Mouse (Mus musculus) limb, embryonic 12.5 days (tissue): Measurements from ENCODE around the gene Rpl26. TPM values are rescaled to one million over a fixed set of nuclear protein-coding genes. Genes with fewer than 3 reads are reported as not detected.

Source experiments
- ATAC-seq: fragments of 200-750 bp; cut with Nextera tagmentation; 2 replicates; pipeline ENCODE4 v1.8.0; 2017; ENCODE audit warnings: low read depth, moderate TSS enrichment; ENCODE audit not compliant: insufficient number of reproducible peaks, insufficient read depth, low FRiP score, low TSS enrichment
- H3K27ac ChIP-seq: fragments of 300-500 bp; sonication (generic); 2 replicates; pipeline ENCODE4 v1.5.1; 2016; ENCODE audit warnings: mild to moderate bottlenecking, moderate library complexity
- H3K27me3 ChIP-seq: fragments of 300-500 bp; sonication (generic); 2 replicates; pipeline ENCODE4 v1.6.1; 2016; ENCODE audit warnings: mild to moderate bottlenecking, moderate library complexity
- H3K36me3 ChIP-seq: fragments of 300-500 bp; sonication (generic); 2 replicates; pipeline ENCODE4 v1.6.1; 2016; ENCODE audit warnings: mild to moderate bottlenecking, moderate library complexity
- H3K4me1 ChIP-seq: fragments of 300-500 bp; sonication (generic); replicated peaks from 2 replicates; pipeline ENCODE4 v1.6.1; 2016
- H3K4me2 ChIP-seq: fragments of 300-500 bp; sonication (generic); 2 replicates; pipeline ENCODE4 v1.6.1; 2016; ENCODE audit warnings: mild to moderate bottlenecking, moderate library complexity
- H3K4me3 ChIP-seq: fragments of 300-500 bp; sonication (generic); replicated peaks from 2 replicates; pipeline ENCODE4 v1.5.1; 2016; ENCODE audit warnings: mild to moderate bottlenecking
- H3K9ac ChIP-seq: fragments of 300-500 bp; sonication (generic); replicated peaks from 2 replicates; pipeline ENCODE4 v1.6.1; 2016; ENCODE audit warnings: mild to moderate bottlenecking, moderate library complexity
- H3K9me3 ChIP-seq: fragments of 300-500 bp; sonication (generic); 2 replicates; pipeline ENCODE4 v1.6.1; 2016; ENCODE audit warnings: mild to moderate bottlenecking, moderate library complexity
- WGBS: fragments of 180-500 bp; shearing (Covaris S2); methylation state at CpG from one replicate; pipeline ENCODE4 v1.1.7; 2016; 5-methylcytosine and 5-hydroxymethylcytosine counted together
- polyA plus RNA-seq: library from polyadenylated mRNA; unstranded; fragments of >200 nt; fragmentation: Nextera tagmentation; extraction: Ambion mirVana; gene quantifications from 2 replicates; pipeline ENCODE4 v1.2.1, GENCODE M21; 2016

Gene Rpl26
- polyA plus RNA-seq, 1 experiment from 2014 or later = 1,101 TPM

GRCm38 (mm10) chr11:68864544-68865189 lies 36.7 kb upstream of the Rpl26 start:
- Histone ChIP-seq H3K4me3 (no peak overlapping the region), H3K9me3 (no peaks in the 10 kb centered on the region), H3K4me2 (no peak overlapping the region), H3K36me3 (no peaks in the 10 kb centered on the region), H3K27ac (no peak overlapping the region), H3K27me3 (no peaks in the 10 kb centered on the region), H3K4me1 (no peaks in the 10 kb centered on the region), H3K9ac (no peak overlapping the region)
- no peak for ATAC-seq
- WGBS = 64% methylated on average over 9 of the region's 9 CpGs

GRCm38 (mm10) chr11:68871277-68871676 lies 30.1 kb upstream of the Rpl26 start:
- Histone ChIP-seq H3K27me3 (no peaks in the 10 kb centered on the region), H3K9me3 (no peaks in the 10 kb centered on the region), H3K36me3 (no peaks in the 10 kb centered on the region), H3K4me3 (no peak overlapping the region), H3K4me1 (peaks cover 4% of the 10 kb centered on the region; the same call in 1 of the 2 replicates), H3K27ac (no peak overlapping the region), H3K4me2 (no peak overlapping the region), H3K9ac (no peak overlapping the region)
- WGBS = 88% methylated on average over 9 of the region's 9 CpGs
- no peak for ATAC-seq

GRCm38 (mm10) chr11:68871748-68872147 lies 29.6 kb upstream of the Rpl26 start, which contains the start of gene Ndel1:
TSS of gene Ndel1 (minus strand) at chr11:68871858.
- ATAC-seq = no peak
- Histone ChIP-seq H3K36me3 (no peaks in the 10 kb centered on the region), H3K4me3 (no peak within 1 kb of the TSS), H3K4me1 (peaks cover 4% of the 10 kb centered on the region; the same call in 1 of the 2 replicates), H3K27me3 (no peaks in the 10 kb centered on the region), H3K9me3 (no peaks in the 10 kb centered on the region), H3K27ac (no peak within 1 kb of the TSS), H3K9ac (no peak within 1 kb of the TSS), H3K4me2 (no peak within 1 kb of the TSS)
- 44% methylated on average over 6 of the region's 6 CpGs for WGBS

- Histone ChIP-seq H3K27me3 (no peaks in the 10 kb centered on the region), H3K27ac (no peak overlapping the region), H3K4me2 (no peak overlapping the region), H3K9ac (no peak overlapping the region), H3K9me3 (no peaks in the 10 kb centered on the region), H3K36me3 (no peaks in the 10 kb centered on the region), H3K4me1 (peaks cover 4% of the 10 kb centered on the region; the same call in 1 of the 2 replicates), H3K4me3 (no peak overlapping the region)
- 0% methylated on average over 2 of the region's 2 CpGs for WGBS
- no peak for ATAC-seq
These were observed 26.5 kb upstream of the Rpl26 start for GRCm38 (mm10) chr11:68874841-68875240.

- Histone ChIP-seq H3K4me3 (no peak overlapping the region), H3K4me2 (no peak overlapping the region), H3K27ac (no peak overlapping the region), H3K9ac (no peak overlapping the region), H3K36me3 (no peaks in the 10 kb centered on the region), H3K27me3 (no peaks in the 10 kb centered on the region), H3K9me3 (no peaks in the 10 kb centered on the region), H3K4me1 (0 out of 2 replicates have a peak, but pooled peaks cover 2% of the 10 kb centered on the region)
- WGBS = 86% methylated on average over 5 of the region's 5 CpGs
- no peak for ATAC-seq
These were observed 22.6 kb upstream of the Rpl26 start for GRCm38 (mm10) chr11:68878811-68879210.

- no peak for ATAC-seq
- H3K9me3 ChIP-seq = no peaks in the 10 kb centered on the region
- no peak overlapping the region for H3K27ac ChIP-seq
- H3K4me3 ChIP-seq = no peak overlapping the region
- 0 out of 2 replicates have a peak, but pooled peaks cover 2% of the 10 kb centered on the region for H3K4me1 ChIP-seq
- no peaks in the 10 kb centered on the region for H3K27me3 ChIP-seq
- no peak overlapping the region for H3K9ac ChIP-seq
- H3K36me3 ChIP-seq = no peaks in the 10 kb centered on the region
- no peak overlapping the region for H3K4me2 ChIP-seq
- 25% methylated on average over 14 of the region's 14 CpGs for WGBS
These were observed 19.3 kb upstream of the Rpl26 start for GRCm38 (mm10) chr11:68882107-68882506.

GRCm38 (mm10) chr11:68883843-68884242 lies 17.5 kb upstream of the Rpl26 start:
- ATAC-seq = no peak
- H3K9ac ChIP-seq = no peak overlapping the region
- H3K27me3 ChIP-seq = peaks cover 5% of the 10 kb centered on the region; the same call in 1 of the 2 replicates
- no peak overlapping the region for H3K4me3 ChIP-seq
- WGBS = 78% methylated on average over 2 of the region's 2 CpGs
- no peaks in the 10 kb centered on the region for H3K9me3 ChIP-seq
- H3K4me2 ChIP-seq = no peak overlapping the region
- no peak overlapping the region for H3K27ac ChIP-seq
- H3K4me1 ChIP-seq = 0 out of 2 replicates have a peak, but pooled peaks cover 2% of the 10 kb centered on the region
- no peaks in the 10 kb centered on the region for H3K36me3 ChIP-seq

- no peak overlapping the region for H3K27ac ChIP-seq
- 0 out of 2 replicates have a peak, but pooled peaks cover 2% of the 10 kb centered on the region for H3K4me1 ChIP-seq
- no peak overlapping the region for H3K4me2 ChIP-seq
- WGBS = 75% methylated on average over 5 of the region's 5 CpGs
- no peak for ATAC-seq
- H3K36me3 ChIP-seq = no peaks in the 10 kb centered on the region
- no peak overlapping the region for H3K9ac ChIP-seq
- no peak overlapping the region for H3K4me3 ChIP-seq
- peaks cover 5% of the 10 kb centered on the region; the same call in 1 of the 2 replicates for H3K27me3 ChIP-seq
- no peaks in the 10 kb centered on the region for H3K9me3 ChIP-seq
These were observed 17.0 kb upstream of the Rpl26 start for GRCm38 (mm10) chr11:68884368-68884767.

GRCm38 (mm10) chr11:68886091-68886490 lies 15.3 kb upstream of the Rpl26 start:
- H3K4me2 ChIP-seq = no peak overlapping the region
- ATAC-seq = no peak
- H3K9ac ChIP-seq = no peak overlapping the region
- H3K27me3 ChIP-seq = peaks cover 5% of the 10 kb centered on the region; the same call in 1 of the 2 replicates
- H3K4me1 ChIP-seq = 0 out of 2 replicates have a peak, but pooled peaks cover 2% of the 10 kb centered on the region
- H3K9me3 ChIP-seq = no peaks in the 10 kb centered on the region
- no peaks in the 10 kb centered on the region for H3K36me3 ChIP-seq
- H3K4me3 ChIP-seq = no peak overlapping the region
- no peak overlapping the region for H3K27ac ChIP-seq
- 75% methylated on average over 5 of the region's 5 CpGs for WGBS

- no peaks in the 10 kb centered on the region for H3K9me3 ChIP-seq
- H3K36me3 ChIP-seq = no peaks in the 10 kb centered on the region
- H3K4me2 ChIP-seq = no peak within 1 kb of the TSS
- ATAC-seq = no peak
- H3K27me3 ChIP-seq = peaks cover 12% of the 10 kb centered on the region; the same call in 1 of the 2 replicates
- no peak within 1 kb of the TSS for H3K4me3 ChIP-seq
- H3K9ac ChIP-seq = no peak within 1 kb of the TSS
- WGBS = 35% methylated on average over 6 of the region's 6 CpGs
- no peaks in the 10 kb centered on the region for H3K4me1 ChIP-seq
- H3K27ac ChIP-seq = no peak within 1 kb of the TSS
These were observed 13.1 kb upstream of the Rpl26 start, which contains the start of gene Rnf222 for GRCm38 (mm10) chr11:68888253-68888652. TSS of gene Rnf222 (plus strand) at chr11:68888553.

- Histone ChIP-seq H3K27me3 (peaks cover 12% of the 10 kb centered on the region; the same call in 1 of the 2 replicates), H3K9ac (no peak overlapping the region), H3K4me1 (no peaks in the 10 kb centered on the region), H3K36me3 (no peaks in the 10 kb centered on the region), H3K27ac (no peak overlapping the region), H3K4me2 (no peak overlapping the region), H3K9me3 (no peaks in the 10 kb centered on the region), H3K4me3 (no peak overlapping the region)
- no peak for ATAC-seq
- WGBS = 60% methylated on average over 2 of the region's 2 CpGs
These were observed 12.7 kb upstream of the Rpl26 start for GRCm38 (mm10) chr11:68888653-68889052.
